Mouse (Mus musculus) 3134 (cell line): ENCODE data around the gene Gm12253.

ENCODE experiments used
- DNase-seq: peaks from one replicate; pipeline ENCODE4 v3.0.0-alpha.2; 2011; ENCODE audit warnings: low spot score; ENCODE audit not compliant: insufficient read length; ENCODE audit errors: extremely low read depth

The Gm12253 gene

GRCm38 (mm10) chr11:58432259-58432658 lies at the start of gene Gm12253:
Gm12253 (plus strand) TSS chr11:58432559.
- DNase-seq = no peak

GRCm38 (mm10) chr11:58399985-58400645 lies 32.2 kb upstream of the Gm12253 start:
- no peak for DNase-seq

- DNase-seq = no peak
These were observed 31.7 kb upstream of the Gm12253 start for GRCm38 (mm10) chr11:58400655-58401054.

- no peak for DNase-seq
These were observed 24.3 kb upstream of the Gm12253 start for GRCm38 (mm10) chr11:58408066-58408465.

GRCm38 (mm10) chr11:58418336-58418735 lies 14.0 kb upstream of the Gm12253 start:
- no peak for DNase-seq

- no peak for DNase-seq
These were observed 11.5 kb upstream of the Gm12253 start, which contains the start of gene 1810065E05Rik for GRCm38 (mm10) chr11:58420815-58421214. 1810065E05Rik (plus strand) TSS chr11:58421111.

- no peak for DNase-seq
These were observed 5.5 kb downstream of the Gm12253 start for GRCm38 (mm10) chr11:58437866-58438265.

GRCm38 (mm10) chr11:58452759-58453158 lies 20.4 kb downstream of the Gm12253 start, which contains the start of gene Lypd9:
Lypd9 (minus strand) TSS chr11:58452923.
- DNase-seq = no peak

GRCm38 (mm10) chr11:58453592-58453991 lies 21.2 kb downstream of the Gm12253 start:
- no peak for DNase-seq

- no peak for DNase-seq
These were observed 29.8 kb downstream of the Gm12253 start, which contains the start of gene Olfr30 for GRCm38 (mm10) chr11:58462170-58462569. Olfr30 (minus strand) TSS chr11:58462270.
